Mouse (Mus musculus) ES-Bruce4 (cell line): ENCODE measurements around the gene Gm19684. TPM values are rescaled to one million over a fixed set of nuclear protein-coding genes. Genes with fewer than 3 reads are reported as not detected.
"Not testable (repeated sequence)": the region's sequence is repeated elsewhere in the genome, so short reads cannot be mapped to it uniquely, and the experiment has no call there.

Experiments used
- H3K27ac ChIP-seq: 2 replicates; pipeline ENCODE4 v1.5.1; 2012; ENCODE audit warnings: low read length, inconsistent platforms; ENCODE audit not compliant: insufficient read depth
- H3K27me3 ChIP-seq: 2 replicates; pipeline ENCODE4 v1.6.1; 2012; ENCODE audit warnings: mild to moderate bottlenecking, low read length, inconsistent platforms; ENCODE audit not compliant: control insufficient read depth, poor library complexity, insufficient read depth, severe bottlenecking
- H3K36me3 ChIP-seq: 2 replicates; pipeline ENCODE4 v1.6.1; 2012; ENCODE audit warnings: inconsistent platforms, mild to moderate bottlenecking, low read length, moderate library complexity; ENCODE audit not compliant: control insufficient read depth, poor library complexity, insufficient read depth, severe bottlenecking
- H3K4me1 ChIP-seq: one replicate; pipeline ENCODE4 v1.8.1; 2011; ENCODE audit warnings: low read length; ENCODE audit not compliant: control insufficient read depth, insufficient read depth
- H3K4me3 ChIP-seq: 2 replicates; pipeline ENCODE4 v1.5.1; 2011; ENCODE audit warnings: low read depth, mild to moderate bottlenecking, low read length
- H3K9ac ChIP-seq: 2 replicates; pipeline ENCODE4 v1.6.1; 2012; ENCODE audit warnings: low read depth, mild to moderate bottlenecking, inconsistent platforms; ENCODE audit not compliant: poor library complexity, severe bottlenecking
- H3K9me3 ChIP-seq: replicated peaks from 2 replicates; pipeline ENCODE4 v1.6.1; 2012; ENCODE audit warnings: mild to moderate bottlenecking, low read length, inconsistent platforms; ENCODE audit not compliant: control insufficient read depth, poor library complexity, insufficient read depth, severe bottlenecking
- CTCF ChIP-seq: IDR thresholded peaks from one replicate; pipeline ENCODE4 v1.8.1; 2011; ENCODE audit warnings: low read depth, low read length
- EP300 ChIP-seq: IDR thresholded peaks from 2 replicates; pipeline ENCODE4 v1.6.1; 2011; ENCODE audit warnings: low read depth, low read length; ENCODE audit not compliant: insufficient read depth
- POLR2A ChIP-seq: IDR thresholded peaks from one replicate; pipeline ENCODE4 v1.8.1; 2011; ENCODE audit warnings: low read length; ENCODE audit not compliant: insufficient read depth
- polyA plus RNA-seq: library from polyadenylated mRNA; stranded (reverse); fragments of >200 nt; gene quantifications from 2 replicates; pipeline ENCODE4 v1.2.4, GENCODE M21; 2011; ENCODE audit warnings: low read depth; ENCODE audit not compliant: missing spikeins, insufficient read depth, insufficient read length

Gm19684 gene
- polyA plus RNA-seq, result 0.41 TPM in 1 of 2 replicates, not detected in the other

DNA sequence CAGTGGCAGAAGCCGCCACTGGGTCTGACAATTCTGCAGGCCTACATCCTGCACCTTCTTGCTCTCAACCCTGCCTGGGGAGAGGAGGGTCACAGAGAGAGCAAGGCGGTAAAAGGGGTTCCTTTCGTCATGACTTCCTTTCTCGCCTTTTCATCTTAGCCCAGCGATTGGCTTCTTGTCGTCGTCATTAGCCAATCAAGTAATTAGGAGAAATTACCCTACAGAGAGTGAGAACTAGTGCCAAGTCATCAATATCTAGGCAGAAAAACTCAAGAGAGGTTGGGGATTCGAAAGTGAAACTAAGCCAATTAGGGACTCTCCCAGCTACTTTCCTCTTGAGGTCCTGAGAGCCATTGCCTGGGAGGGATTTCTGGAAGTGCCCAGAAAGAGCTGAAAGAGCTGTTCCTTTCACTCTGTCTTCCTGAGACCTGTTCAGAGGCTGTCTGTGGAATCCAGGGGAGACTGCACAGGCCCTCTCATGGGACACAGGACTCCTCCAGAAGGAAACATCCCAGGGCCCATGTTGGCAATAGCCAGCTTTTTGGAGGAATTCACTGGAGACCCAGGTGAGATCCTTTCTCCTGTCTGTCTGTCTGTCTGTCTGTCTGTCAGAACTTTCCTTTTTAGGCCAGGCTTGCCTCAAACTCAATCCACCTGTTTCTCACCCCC is at the start of gene Gm19684:
Gm19684 (plus strand) TSS at position 327 of the 669 bp plus-strand sequence.
- H3K4me1 ChIP-seq, H3K27me3 ChIP-seq, H3K27ac ChIP-seq, H3K36me3 ChIP-seq, H3K9me3 ChIP-seq: not testable (repeated sequence)
- peak within 1 kb of the TSS; percentile 63 for H3K9ac ChIP-seq
- peak within 1 kb of the TSS; percentile 40 for H3K4me3 ChIP-seq

DNA sequence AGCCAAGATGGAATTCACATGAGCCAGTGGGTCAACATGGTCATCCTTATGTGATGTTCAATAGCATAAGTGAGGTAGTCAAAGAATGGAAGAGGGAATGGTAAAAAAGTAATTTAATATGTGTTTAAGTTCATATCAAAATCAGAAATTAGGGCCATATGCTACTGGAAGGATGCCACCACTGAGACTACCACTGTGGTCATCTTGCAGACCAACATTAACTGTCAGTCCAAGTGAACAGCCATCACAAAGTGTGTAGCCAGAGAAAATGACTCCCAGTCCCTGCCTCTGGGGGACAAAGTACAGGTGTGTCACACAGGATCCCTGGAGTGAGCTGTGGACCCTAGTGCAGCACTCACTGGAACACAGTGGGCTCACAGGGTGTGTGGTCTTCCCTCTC is 39.6 kb upstream of the Gm19684 start:
- H3K36me3 ChIP-seq, H3K9ac ChIP-seq, H3K4me3 ChIP-seq, H3K4me1 ChIP-seq, H3K27ac ChIP-seq, H3K27me3 ChIP-seq, H3K9me3 ChIP-seq: not testable (repeated sequence)

DNA sequence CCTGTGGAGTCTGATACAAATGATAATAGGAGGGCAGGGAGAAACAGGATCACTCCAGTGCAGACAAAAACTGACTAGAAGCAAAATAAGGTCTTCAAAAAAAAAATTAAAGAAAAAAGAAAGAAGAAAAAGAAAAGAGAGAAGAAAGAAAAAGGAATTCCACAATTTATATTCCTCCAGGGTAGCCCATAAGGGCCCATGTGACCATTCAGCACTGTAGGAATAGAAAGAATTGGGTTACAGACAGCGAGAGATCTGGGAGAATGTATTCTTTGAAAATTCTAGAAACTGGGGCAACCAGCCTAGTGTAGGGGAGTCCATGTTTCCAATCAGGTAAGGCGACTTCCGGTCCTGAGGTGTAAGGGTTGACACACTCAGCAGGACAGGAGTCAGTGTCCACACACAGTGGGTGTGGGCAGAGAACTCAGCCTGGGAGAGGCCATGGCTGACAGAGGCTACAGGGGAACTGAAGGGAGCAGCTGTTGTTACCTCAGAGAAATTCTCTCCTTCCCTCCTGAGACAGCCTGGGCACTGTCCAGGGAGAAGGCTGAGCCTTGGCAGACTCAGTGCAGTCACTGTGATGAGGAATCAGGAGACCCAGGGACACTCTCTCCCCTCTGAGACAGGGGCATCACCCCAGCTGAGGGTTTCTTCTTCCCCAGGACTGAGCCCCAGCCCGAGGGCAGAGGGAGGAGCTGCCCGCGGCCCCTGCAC is 38.8 kb upstream of the Gm19684 start:
- H3K4me1 ChIP-seq, H3K9me3 ChIP-seq, H3K36me3 ChIP-seq, H3K27me3 ChIP-seq, H3K27ac ChIP-seq: not testable (repeated sequence)
- Histone ChIP-seq H3K9ac (0 out of 2 replicates have a peak overlapping the region, but pooled peaks have one; percentile 3), H3K4me3 (peak overlapping the region; percentile 49)

DNA sequence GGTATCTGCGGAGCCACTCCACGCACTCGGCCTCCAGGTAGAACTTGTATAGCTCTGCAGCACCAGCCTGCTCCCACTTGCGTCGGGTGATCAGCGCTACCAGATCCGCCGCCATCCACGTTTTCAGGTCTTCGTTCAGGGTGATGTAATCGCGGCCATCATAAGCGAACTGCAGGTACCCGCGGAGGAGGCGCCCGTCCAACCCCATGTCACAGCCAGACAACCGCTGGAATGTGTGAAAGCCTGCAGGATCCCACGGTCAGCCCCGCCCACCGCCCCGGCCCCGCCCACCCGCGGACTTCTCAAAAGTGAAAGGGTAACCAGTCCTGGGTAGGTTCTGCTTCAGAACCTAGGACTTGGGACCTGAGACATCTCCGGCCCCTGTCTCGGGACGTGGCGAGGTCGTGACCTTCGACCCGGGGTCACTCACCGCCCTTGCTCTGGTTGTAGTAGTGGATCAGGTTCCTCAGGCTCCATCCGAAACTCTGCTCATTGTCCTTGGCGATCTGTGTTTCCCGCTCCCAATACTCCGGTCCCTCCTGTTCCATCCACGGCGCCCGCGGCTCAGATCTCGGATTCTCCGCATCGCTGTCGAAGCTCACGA is 38.1 kb upstream of the Gm19684 start:
- Histone ChIP-seq H3K4me3 (peak overlapping the region; percentile 77), H3K27ac (no peak overlapping the region), H3K4me1 (no peaks in the 10 kb centered on the region), H3K36me3 (no peaks in the 10 kb centered on the region), H3K9ac (peak overlapping the region; percentile 81), H3K27me3 (peaks cover 2% of the 10 kb centered on the region; the same call in 1 of the 2 replicates), H3K9me3 (no peaks in the 10 kb centered on the region)
- TF ChIP-seq EP300 (no peak), CTCF (no peak), POLR2A (no peak)

DNA sequence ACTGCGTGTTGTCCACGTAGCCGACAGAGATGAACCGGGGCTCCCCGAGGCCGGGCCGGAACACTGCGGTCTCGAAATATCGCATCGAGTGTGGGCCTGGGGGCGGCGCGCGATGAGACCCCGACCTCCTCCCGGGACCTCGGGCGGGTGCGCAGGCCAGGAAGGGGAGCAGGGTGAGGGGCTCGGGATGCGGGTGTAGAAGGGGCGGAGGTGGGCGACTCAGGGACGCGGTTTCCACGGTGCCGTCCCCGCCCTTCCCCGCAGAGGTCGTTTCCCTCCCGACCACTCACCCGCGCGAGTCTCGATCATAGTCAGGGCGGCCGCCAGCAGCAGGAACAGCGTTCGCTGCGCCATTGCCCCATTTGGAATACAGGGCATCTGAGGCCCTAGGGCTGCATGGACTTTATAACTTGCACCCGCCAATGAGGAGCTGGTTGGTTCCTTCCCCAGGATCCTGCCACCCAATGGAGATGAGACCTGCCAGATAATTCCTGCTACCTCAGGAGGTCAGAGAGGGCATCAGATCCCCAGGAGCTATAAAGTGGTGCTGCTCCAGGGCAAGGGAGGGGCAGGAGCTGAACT is 37.5 kb upstream of the Gm19684 start:
- peaks cover 2% of the 10 kb centered on the region; the same call in 1 of the 2 replicates for H3K27me3 ChIP-seq
- peak overlapping the region; percentile 77 for H3K4me3 ChIP-seq
- no peaks in the 10 kb centered on the region for H3K4me1 ChIP-seq
- no peak for TF ChIP-seq EP300
- H3K27ac ChIP-seq, result no peak overlapping the region
- no peaks in the 10 kb centered on the region for H3K36me3 ChIP-seq
- H3K9ac ChIP-seq, result peak overlapping the region; percentile 81
- H3K9me3 ChIP-seq, result no peaks in the 10 kb centered on the region

DNA sequence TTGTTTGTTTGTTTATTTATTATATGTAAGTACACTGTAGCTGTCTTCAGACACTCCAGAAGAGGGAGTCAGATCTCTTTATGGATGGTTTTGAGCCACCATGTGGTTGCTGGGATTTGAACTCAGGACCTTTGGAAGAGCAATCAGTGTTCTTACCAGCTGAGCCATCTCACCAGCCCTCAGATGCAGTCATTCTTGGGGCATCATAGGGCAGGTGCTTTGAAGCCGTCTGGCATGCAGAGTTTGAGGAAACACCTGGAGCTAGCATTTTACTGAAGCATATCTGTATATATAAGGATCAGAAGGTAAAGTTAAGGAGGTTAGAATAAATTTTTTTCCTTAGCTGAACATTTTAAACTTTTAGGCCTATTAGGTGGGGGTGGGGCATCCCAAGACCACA is 35.5 kb upstream of the Gm19684 start:
- H3K36me3 ChIP-seq, H3K4me1 ChIP-seq, H3K27me3 ChIP-seq, H3K27ac ChIP-seq, H3K9me3 ChIP-seq, H3K9ac ChIP-seq, H3K4me3 ChIP-seq: not testable (repeated sequence)

DNA sequence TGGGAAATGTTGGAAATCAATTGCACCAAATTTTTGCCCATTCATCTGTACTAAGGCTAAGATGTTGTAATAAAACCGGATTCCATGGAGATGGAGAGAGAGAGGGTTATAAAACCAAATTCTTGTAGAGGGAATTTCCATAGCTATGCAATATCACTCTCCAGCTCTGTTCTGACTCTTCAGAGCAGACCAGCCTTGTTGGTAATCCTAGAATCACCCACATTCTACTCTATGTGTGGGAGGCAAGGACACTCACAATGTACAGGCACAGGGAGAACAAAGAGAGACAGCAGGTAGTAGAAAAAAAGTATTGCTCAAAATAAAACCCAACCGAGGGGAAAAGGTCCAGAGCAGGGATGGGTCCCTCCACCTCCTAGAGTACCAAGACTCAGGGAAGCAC is 29.5 kb upstream of the Gm19684 start:
- H3K9ac ChIP-seq, H3K27me3 ChIP-seq, H3K36me3 ChIP-seq, H3K27ac ChIP-seq, H3K4me1 ChIP-seq, H3K4me3 ChIP-seq, H3K9me3 ChIP-seq: not testable (repeated sequence)

DNA sequence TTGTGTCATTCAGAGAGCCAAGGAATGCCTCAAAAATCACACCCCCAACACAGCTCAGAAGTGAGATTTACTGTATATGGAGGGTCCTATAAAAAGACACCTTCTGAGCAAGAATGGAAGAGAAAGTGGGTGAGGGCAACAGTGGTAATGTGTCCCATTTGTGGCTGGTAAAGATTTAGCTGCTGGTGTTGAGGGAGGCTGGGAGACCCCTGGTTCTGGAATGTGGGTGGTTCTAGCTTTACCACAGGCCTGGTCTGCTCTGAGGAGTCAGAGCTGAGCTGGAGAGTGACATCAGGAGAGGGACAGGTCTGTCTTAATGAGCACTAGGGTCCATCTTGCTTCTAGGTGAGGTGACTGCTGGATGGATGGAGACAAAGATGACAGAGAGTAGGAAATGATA is 29.0 kb upstream of the Gm19684 start:
- H3K9ac ChIP-seq, H3K9me3 ChIP-seq, H3K27ac ChIP-seq, H3K36me3 ChIP-seq, H3K27me3 ChIP-seq, H3K4me3 ChIP-seq, H3K4me1 ChIP-seq: not testable (repeated sequence)
